Mouse (Mus musculus) midbrain, embryonic 15.5 days (tissue): ENCODE results near the gene Ihh. TPM values are rescaled to one million over a fixed set of nuclear protein-coding genes. Genes with fewer than 3 reads are reported as not detected.

Experiments used
- microRNA counts: library from miRNA; unstranded; fragments of <30 nt; microRNA quantifications from one replicate; lab custom pipeline; 2016
- microRNA-seq: library from miRNA; unstranded; fragments of <30 nt; microRNA quantifications from one replicate; pipeline ENCODE4, GENCODE M21; 2016
- polyA plus RNA-seq: library from polyadenylated mRNA; unstranded; fragments of >200 nt; fragmentation: Nextera tagmentation; extraction: Ambion mirVana; gene quantifications from 2 replicates; pipeline ENCODE4 v1.2.1, GENCODE M21; 2015

The Ihh gene
- polyA plus RNA-seq, 1 experiment from 2014 or later = 0.10 TPM

MicroRNAs within 50 kb of the gene (microRNA counts, 519-probe panel; counts per million panel counts)
- not detected for microRNA mmu-miR-375 (lab: Ali Mortazavi, UCI)

Small RNA genes lying within 50 kb of the gene (microRNA-seq; reads per million reads assigned to microRNA genes)
- 503 reads per million, percentile 71 among the genes with 10 or more reads in this experiment for gene Mir375

Other genes with a start within 250 kb of the Ihh start
- 2.4 and 3.3 TPM in 2 replicates for gene Cyp27a1, start 238.1 kb downstream of the Ihh start, polyA plus RNA-seq
- gene Prkag3, start 202.5 kb downstream of the Ihh start, polyA plus RNA-seq = not detected in 2 replicates
- gene Wnt6, start 179.8 kb downstream of the Ihh start, polyA plus RNA-seq = 5.6 and 7.2 TPM in 2 replicates
- gene Wnt10a, start 160.2 kb downstream of the Ihh start, polyA plus RNA-seq = 0.34 and 0.37 TPM in 2 replicates
- gene Cdk5r2, start 96.7 kb downstream of the Ihh start, polyA plus RNA-seq = 9.1 and 9.7 TPM in 2 replicates
- 1.8 TPM in 2 replicates for gene Fev, start 66.3 kb downstream of the Ihh start, polyA plus RNA-seq
- 0.38 and 0.72 TPM in 2 replicates for gene Cryba2, start 58.5 kb downstream of the Ihh start, polyA plus RNA-seq
- 0.90 and 0.93 TPM in 2 replicates for gene Cfap65, start 16.1 kb downstream of the Ihh start, polyA plus RNA-seq
- 5.1 and 6.0 TPM in 2 replicates for gene Nhej1, start 173.5 kb upstream of the Ihh start, polyA plus RNA-seq
- gene Slc23a3, start 182.2 kb upstream of the Ihh start, polyA plus RNA-seq = not detected in 2 replicates
- 58.8 and 61.9 TPM in 2 replicates for gene Cnppd1, start 191.0 kb upstream of the Ihh start, polyA plus RNA-seq
- gene Retreg2, start 191.1 kb upstream of the Ihh start, polyA plus RNA-seq = 143 and 153 TPM in 2 replicates
- 38.3 and 41.1 TPM in 2 replicates for gene Zfand2b, start 217.0 kb upstream of the Ihh start, polyA plus RNA-seq
- 45.7 and 46.0 TPM in 2 replicates for gene Abcb6, start 228.7 kb upstream of the Ihh start, polyA plus RNA-seq
- 27.6 and 27.7 TPM in 2 replicates for gene Ankzf1, start 240.5 kb upstream of the Ihh start, polyA plus RNA-seq
- gene Atg9a, start 240.5 kb upstream of the Ihh start, polyA plus RNA-seq = 59.2 and 63.3 TPM in 2 replicates